Mouse (Mus musculus) erythroblast, adult 5-6 weeks (primary cell): ENCODE data around the gene Fibp. TPM values are rescaled to one million over a fixed set of nuclear protein-coding genes. Genes with fewer than 3 reads are reported as not detected.

Experiments
- ATAC-seq: replicated peaks from 2 replicates; pipeline ENCODE4 v1.8.0; 2016; ENCODE audit warnings: moderate number of reproducible peaks, mild to moderate bottlenecking, moderate TSS enrichment, inconsistent platforms; ENCODE audit not compliant: poor library complexity, low FRiP score, severe bottlenecking
- total RNA-seq, 2 experiments: library from RNA; stranded (forward) in 1 of 2; stranded (reverse) in 1 of 2; fragments of 150-400 nt in 1 of 2; fragments of 200-764, 138-1000 nt in 1 of 2; gene quantifications; 2 replicates each; pipeline versions ENCODE4 v1.2.3 to v1.2.4; 2015 to 2017; ENCODE audit warnings: low replicate concordance in 2 of 2

The Fibp gene
- total RNA-seq, 2 experiments from 2014 or later: 15.2 to 17.6 TPM

DNA sequence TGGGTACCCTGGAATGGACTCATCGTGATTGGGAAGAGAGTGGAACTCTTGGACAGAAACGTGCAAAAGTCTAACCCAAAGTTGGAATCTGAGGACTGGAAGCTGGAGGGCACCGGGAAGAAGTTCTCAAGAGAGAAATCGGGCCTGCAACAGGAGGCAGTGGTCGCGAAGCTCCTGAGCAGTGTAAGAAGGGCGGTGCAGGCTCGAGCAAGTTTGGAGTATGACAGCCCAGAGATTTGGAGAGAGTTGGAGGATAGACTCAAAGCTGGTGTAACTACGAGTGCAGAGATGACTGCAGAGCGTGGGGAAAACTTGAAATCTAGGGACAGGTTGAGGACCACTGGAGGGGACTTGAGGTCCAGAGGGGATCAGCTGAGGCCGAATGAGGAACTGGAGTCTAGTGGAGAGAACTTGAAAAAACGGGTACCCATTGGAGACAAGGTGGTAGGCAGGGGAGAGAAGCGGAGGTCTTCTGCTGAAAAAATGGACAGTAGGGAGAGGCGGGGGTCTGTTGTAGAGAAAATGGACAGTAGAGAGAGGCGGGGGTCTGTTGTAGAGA, 50.7 kb downstream of the Fibp start:
- 0 out of 2 replicates have a peak, but pooled peaks have one; percentile 23 for ATAC-seq

GRCm38 (mm10) chr19:5512091-5513004, 51.9 kb downstream of the Fibp start:
- ATAC-seq: no peak

GRCm38 (mm10) chr19:5513005-5513349, 52.6 kb downstream of the Fibp start:
- ATAC-seq: no peak

Other genes starting within 250 kb of the Fibp start
- gene Pacs1, start 187.5 kb upstream of the Fibp start, total RNA-seq (2015; ENCODE audit: low replicate concordance): 7.7 and 8.1 TPM in 2 replicates
- 5.3 and 7.0 TPM in 2 replicates for gene Pacs1, start 187.5 kb upstream of the Fibp start, total RNA-seq (2017; ENCODE audit: low replicate concordance)
- gene Sf3b2, start 165.2 kb upstream of the Fibp start, total RNA-seq (2015; ENCODE audit: low replicate concordance): 38.5 and 55.0 TPM in 2 replicates
- gene Sf3b2, start 165.2 kb upstream of the Fibp start, total RNA-seq (2017; ENCODE audit: low replicate concordance): 59.6 and 76.3 TPM in 2 replicates
- not detected in 2 replicates for gene Gal3st3, start 162.3 kb upstream of the Fibp start, total RNA-seq (2015; ENCODE audit: low replicate concordance)
- not detected in 2 replicates for gene Gal3st3, start 162.3 kb upstream of the Fibp start, total RNA-seq (2017; ENCODE audit: low replicate concordance)
- not detected in 2 replicates for gene Catsper1, start 124.9 kb upstream of the Fibp start, total RNA-seq (2015; ENCODE audit: low replicate concordance)
- gene Catsper1, start 124.9 kb upstream of the Fibp start, total RNA-seq (2017; ENCODE audit: low replicate concordance): not detected in 2 replicates
- not detected in 2 replicates for gene Cst6, start 111.0 kb upstream of the Fibp start, total RNA-seq (2015; ENCODE audit: low replicate concordance)
- gene Cst6, start 111.0 kb upstream of the Fibp start, total RNA-seq (2017; ENCODE audit: low replicate concordance): not detected in 2 replicates
- gene Eif1ad, start 93.9 kb upstream of the Fibp start, total RNA-seq (2015; ENCODE audit: low replicate concordance): 7.3 and 12.3 TPM in 2 replicates
- 14.7 and 18.7 TPM in 2 replicates for gene Eif1ad, start 93.9 kb upstream of the Fibp start, total RNA-seq (2017; ENCODE audit: low replicate concordance)
- gene Banf1, start 93.4 kb upstream of the Fibp start, total RNA-seq (2015; ENCODE audit: low replicate concordance): 77.5 and 144 TPM in 2 replicates
- gene Banf1, start 93.4 kb upstream of the Fibp start, total RNA-seq (2017; ENCODE audit: low replicate concordance): 5.9 and 14.1 TPM in 2 replicates
- gene Sart1, start 71.9 kb upstream of the Fibp start, total RNA-seq (2015; ENCODE audit: low replicate concordance): 28.4 and 63.2 TPM in 2 replicates
- gene Sart1, start 71.9 kb upstream of the Fibp start, total RNA-seq (2017; ENCODE audit: low replicate concordance): 28.5 and 48.2 TPM in 2 replicates
- gene Tsga10ip, start 58.1 kb upstream of the Fibp start, total RNA-seq (2015; ENCODE audit: low replicate concordance): 2.5 TPM in 1 of 2 replicates, not detected in the other
- not detected in 2 replicates for gene Tsga10ip, start 58.1 kb upstream of the Fibp start, total RNA-seq (2017; ENCODE audit: low replicate concordance)
- gene Drap1, start 35.6 kb upstream of the Fibp start, total RNA-seq (2015; ENCODE audit: low replicate concordance): 15.0 and 32.4 TPM in 2 replicates
- gene Drap1, start 35.6 kb upstream of the Fibp start, total RNA-seq (2017; ENCODE audit: low replicate concordance): 15.8 and 18.0 TPM in 2 replicates
- gene AI837181, start 35.5 kb upstream of the Fibp start, total RNA-seq (2015; ENCODE audit: low replicate concordance): 14.8 and 16.1 TPM in 2 replicates
- 5.3 and 7.7 TPM in 2 replicates for gene AI837181, start 35.5 kb upstream of the Fibp start, total RNA-seq (2017; ENCODE audit: low replicate concordance)
- 0.42 TPM in 1 of 2 replicates, not detected in the other for gene Fosl1, start 13.1 kb upstream of the Fibp start, total RNA-seq (2015; ENCODE audit: low replicate concordance)
- gene Fosl1, start 13.1 kb upstream of the Fibp start, total RNA-seq (2017; ENCODE audit: low replicate concordance): not detected in 2 replicates
- 0.38 TPM in 1 of 2 replicates, not detected in the other for gene Ccdc85b, start 2.7 kb upstream of the Fibp start, total RNA-seq (2015; ENCODE audit: low replicate concordance)
- gene Ccdc85b, start 2.7 kb upstream of the Fibp start, total RNA-seq (2017; ENCODE audit: low replicate concordance): 0.14 and 0.17 TPM in 2 replicates
- not detected in 2 replicates for gene Ctsw, start 7.9 kb downstream of the Fibp start, total RNA-seq (2015; ENCODE audit: low replicate concordance)
- gene Ctsw, start 7.9 kb downstream of the Fibp start, total RNA-seq (2017; ENCODE audit: low replicate concordance): not detected in 2 replicates
- not detected in 2 replicates for gene Efemp2, start 13.3 kb downstream of the Fibp start, total RNA-seq (2015; ENCODE audit: low replicate concordance)
- 3.4 TPM in 1 of 2 replicates, not detected in the other for gene Efemp2, start 13.3 kb downstream of the Fibp start, total RNA-seq (2017; ENCODE audit: low replicate concordance)
- 12.5 and 18.6 TPM in 2 replicates for gene Mus81, start 27.8 kb downstream of the Fibp start, total RNA-seq (2015; ENCODE audit: low replicate concordance)
- gene Mus81, start 27.8 kb downstream of the Fibp start, total RNA-seq (2017; ENCODE audit: low replicate concordance): 1.8 and 8.3 TPM in 2 replicates
- gene Cfl1, start 29.8 kb downstream of the Fibp start, total RNA-seq (2015; ENCODE audit: low replicate concordance): 516 and 540 TPM in 2 replicates
- gene Cfl1, start 29.8 kb downstream of the Fibp start, total RNA-seq (2017; ENCODE audit: low replicate concordance): 293 and 380 TPM in 2 replicates
- not detected in 2 replicates for gene 1700020D05Rik, start 43.2 kb downstream of the Fibp start, total RNA-seq (2015; ENCODE audit: low replicate concordance)
- 1.1 and 1.3 TPM in 2 replicates for gene 1700020D05Rik, start 43.2 kb downstream of the Fibp start, total RNA-seq (2017; ENCODE audit: low replicate concordance)
- gene Snx32, start 49.9 kb downstream of the Fibp start, total RNA-seq (2015; ENCODE audit: low replicate concordance): 1.9 and 2.9 TPM in 2 replicates
- 11.7 and 13.4 TPM in 2 replicates for gene Snx32, start 49.9 kb downstream of the Fibp start, total RNA-seq (2017; ENCODE audit: low replicate concordance)
- gene Ovol1, start 100.0 kb downstream of the Fibp start, total RNA-seq (2015; ENCODE audit: low replicate concordance): not detected in 2 replicates
- gene Ovol1, start 100.0 kb downstream of the Fibp start, total RNA-seq (2017; ENCODE audit: low replicate concordance): not detected in 2 replicates
- 2.9 and 5.2 TPM in 2 replicates for gene Ap5b1, start 107.4 kb downstream of the Fibp start, total RNA-seq (2015; ENCODE audit: low replicate concordance)
- 1.8 and 4.7 TPM in 2 replicates for gene Ap5b1, start 107.4 kb downstream of the Fibp start, total RNA-seq (2017; ENCODE audit: low replicate concordance)
- gene Rnaseh2c, start 141.3 kb downstream of the Fibp start, total RNA-seq (2015; ENCODE audit: low replicate concordance): 14.4 and 52.2 TPM in 2 replicates
- 19.3 and 79.3 TPM in 2 replicates for gene Rnaseh2c, start 141.3 kb downstream of the Fibp start, total RNA-seq (2017; ENCODE audit: low replicate concordance)
- gene Kat5, start 149.6 kb downstream of the Fibp start, total RNA-seq (2015; ENCODE audit: low replicate concordance): 8.2 and 11.3 TPM in 2 replicates
- 22.0 and 28.9 TPM in 2 replicates for gene Kat5, start 149.6 kb downstream of the Fibp start, total RNA-seq (2017; ENCODE audit: low replicate concordance)
- gene Rela, start 176.9 kb downstream of the Fibp start, total RNA-seq (2015; ENCODE audit: low replicate concordance): 13.1 and 25.1 TPM in 2 replicates
- 15.5 and 22.0 TPM in 2 replicates for gene Rela, start 176.9 kb downstream of the Fibp start, total RNA-seq (2017; ENCODE audit: low replicate concordance)
- gene Sipa1, start 203.1 kb downstream of the Fibp start, total RNA-seq (2015; ENCODE audit: low replicate concordance): 20.5 and 36.9 TPM in 2 replicates
- 27.4 and 90.3 TPM in 2 replicates for gene Sipa1, start 203.1 kb downstream of the Fibp start, total RNA-seq (2017; ENCODE audit: low replicate concordance)
- gene Map3k11, start 228.1 kb downstream of the Fibp start, total RNA-seq (2015; ENCODE audit: low replicate concordance): 5.0 and 7.3 TPM in 2 replicates
- gene Map3k11, start 228.1 kb downstream of the Fibp start, total RNA-seq (2017; ENCODE audit: low replicate concordance): 8.4 and 11.2 TPM in 2 replicates
- 10.7 and 16.3 TPM in 2 replicates for gene Pcnx3, start 228.3 kb downstream of the Fibp start, total RNA-seq (2015; ENCODE audit: low replicate concordance)
- gene Pcnx3, start 228.3 kb downstream of the Fibp start, total RNA-seq (2017; ENCODE audit: low replicate concordance): 14.8 and 20.3 TPM in 2 replicates
- not detected in 2 replicates for gene Kcnk7, start 243.8 kb downstream of the Fibp start, total RNA-seq (2015; ENCODE audit: low replicate concordance)
- not detected in 2 replicates for gene Kcnk7, start 243.8 kb downstream of the Fibp start, total RNA-seq (2017; ENCODE audit: low replicate concordance)